Mouse (Mus musculus) gastrocnemius, postnatal 36 days (tissue): Measurements from ENCODE around the gene Sept1. TPM values are rescaled to one million over a fixed set of nuclear protein-coding genes. Genes with fewer than 3 reads are reported as not detected.
A peak's percentile ranks its signal among the peaks of the same experiment; 100 is the strongest.

ENCODE experiments used
- DNase-seq, 2 experiments: peaks; one replicate each; pipeline ENCODE4 v3.0.0; 2022
- intact Hi-C: fragments of 180-260 bp; cut with DNase I; formaldehyde crosslinking; loops from one replicate; pipeline ENCODE4 v1.15.1; 2025
- long read RNA-seq, 2 experiments: library from polyadenylated mRNA; stranded (forward); transcript quantifications; one replicate each; pipeline ENCODE4 v2.0.0; 2021
- total RNA-seq, 2 experiments: library from RNA; stranded (reverse); gene quantifications; 2 replicates each; pipeline ENCODE4 v1.2.3; 2021

The Sept1 gene
- 1 to 10 TPM; 1.4 to 2.4 TPM for total RNA-seq
- long read RNA-seq, experiment 1, partial matches to known transcripts: 0 of 2 reads
- long read RNA-seq, experiment 1, other reads (novel, unspliced or antisense): 0 of 2 reads
- long read RNA-seq, experiment 2, partial matches to known transcripts: 1 of 2 reads
- long read RNA-seq, experiment 2, other reads (novel, unspliced or antisense): 0 of 2 reads

GRCm38 (mm10) chr7:127232622-127233367 is at the start of gene Sept1, which contains the start of gene Zfp553:
Sept1 (minus strand) TSS chr7:127233130.
Zfp553 (plus strand) TSS chr7:127233061.
- intact Hi-C loops: no loop called here
- peak; percentile 70 to 80 for DNase-seq

- DNase-seq: no peak
- intact Hi-C loops: no loop called here
Measured at GRCm38 (mm10) chr7:127282190-127282589, 49.3 kb upstream of the Sept1 start.

- intact Hi-C loops: no loop called here
- DNase-seq: no peak
Measured at GRCm38 (mm10) chr7:127281114-127281513, 48.2 kb upstream of the Sept1 start.

GRCm38 (mm10) chr7:127280092-127280491 is 47.2 kb upstream of the Sept1 start:
- intact Hi-C loops: no loop called here
- no peak for DNase-seq

GRCm38 (mm10) chr7:127278311-127278710 is 45.4 kb upstream of the Sept1 start:
- DNase-seq: peak in 1 of 2 experiments; percentile 27
- intact Hi-C loops: no loop called here

- no peak for DNase-seq
- intact Hi-C loops: no loop called here
Measured at GRCm38 (mm10) chr7:127276519-127276961, 43.6 kb upstream of the Sept1 start.

- peak; percentile 89 to 95 for DNase-seq
- intact Hi-C loops: no loop called here
Measured at GRCm38 (mm10) chr7:127273925-127274789, 41.2 kb upstream of the Sept1 start, which contains the start of gene Sephs2. Sephs2 (minus strand) TSS chr7:127274055.

GRCm38 (mm10) chr7:127273118-127273923 is 40.4 kb upstream of the Sept1 start:
- intact Hi-C loops: no loop called here

GRCm38 (mm10) chr7:127272566-127272965 is 39.6 kb upstream of the Sept1 start:
- intact Hi-C loops: no loop called here
- no peak for DNase-seq

More at GRCm38 (mm10) chr7:127273118-127273923, 40.4 kb upstream of the Sept1 start:
- DNase-seq: peak in 1 of 2 experiments; percentile 22

GRCm38 (mm10) chr7:127271093-127271492 is 38.2 kb upstream of the Sept1 start:
- intact Hi-C loops: no loop called here
- DNase-seq: no peak

- intact Hi-C loops: no loop called here
- DNase-seq: no peak
Measured at GRCm38 (mm10) chr7:127270666-127271065, 37.7 kb upstream of the Sept1 start.

GRCm38 (mm10) chr7:127270256-127270655 is 37.3 kb upstream of the Sept1 start:
- intact Hi-C loops: no loop called here
- DNase-seq: no peak

- no peak for DNase-seq
- intact Hi-C loops: no loop called here
Measured at GRCm38 (mm10) chr7:127263526-127263925, 30.6 kb upstream of the Sept1 start.

- DNase-seq: no peak
- intact Hi-C loops: no loop called here
Measured at GRCm38 (mm10) chr7:127262218-127262961, 29.5 kb upstream of the Sept1 start.

- DNase-seq: peak; percentile 94 to 95
- intact Hi-C loops: no loop called here
Measured at GRCm38 (mm10) chr7:127260309-127261111, 27.6 kb upstream of the Sept1 start, which contains the start of gene Dctpp1. Dctpp1 (minus strand) TSS chr7:127260709.

- intact Hi-C loops: no loop called here
- no peak for DNase-seq
Measured at GRCm38 (mm10) chr7:127259186-127259905, 26.4 kb upstream of the Sept1 start.

- intact Hi-C loops: no loop called here
- DNase-seq: no peak
Measured at GRCm38 (mm10) chr7:127256518-127256917, 23.6 kb upstream of the Sept1 start.

GRCm38 (mm10) chr7:127255965-127256364 is 23.0 kb upstream of the Sept1 start:
- DNase-seq: no peak
- intact Hi-C loops: no loop called here
